Mouse (Mus musculus) G1E (cell line): Measurements from ENCODE around the gene Hyou1. TPM values are rescaled to one million over a fixed set of nuclear protein-coding genes. Genes with fewer than 3 reads are reported as not detected.
"Not testable (repeated sequence)": the region's sequence is repeated elsewhere in the genome, so short reads cannot be mapped to it uniquely, and the experiment has no call there.

Experiments
- ATAC-seq: 2 replicates; pipeline ENCODE4 v1.8.0; 2016; ENCODE audit warnings: mild to moderate bottlenecking; ENCODE audit not compliant: insufficient number of reproducible peaks, poor library complexity, low FRiP score, severe bottlenecking; ENCODE audit errors: extremely low read depth
- DNase-seq: peaks from one replicate; pipeline ENCODE4 v3.0.0; 2012; ENCODE audit warnings: low spot score
- H3K27me3 ChIP-seq: 2 replicates; pipeline ENCODE4 v1.6.1; 2012; ENCODE audit warnings: mild to moderate bottlenecking, low read length, inconsistent platforms; ENCODE audit not compliant: insufficient read depth
- H3K36me3 ChIP-seq: replicated peaks from 2 replicates; pipeline ENCODE3; 2012; ENCODE audit warnings: mild to moderate bottlenecking, inconsistent platforms
- H3K4me1 ChIP-seq: 2 replicates; pipeline ENCODE4 v1.6.1; 2012; ENCODE audit warnings: low read depth, low read length, inconsistent platforms, mixed read lengths; ENCODE audit not compliant: insufficient read depth
- H3K4me3 ChIP-seq: 2 replicates; pipeline ENCODE4 v1.5.1; 2012; ENCODE audit warnings: low read depth, mild to moderate bottlenecking, inconsistent platforms, low read length, moderate library complexity, mixed read lengths
- H3K9me3 ChIP-seq: replicated peaks from 2 replicates; pipeline ENCODE4 v1.6.1; 2012; ENCODE audit warnings: inconsistent platforms
- CTCF ChIP-seq: IDR thresholded peaks from 2 replicates; pipeline ENCODE4 v1.5.1; 2012; ENCODE audit warnings: low read depth, low read length, inconsistent platforms, mixed read lengths
- GATA1 ChIP-seq: IDR thresholded peaks from 2 replicates; pipeline ENCODE4 v1.6.1; 2012; ENCODE audit warnings: borderline replicate concordance, low read length, inconsistent platforms, mixed read lengths
- GATA2 ChIP-seq: IDR thresholded peaks from 2 replicates; pipeline ENCODE4 v1.6.1; 2012; ENCODE audit warnings: low read depth, low read length, inconsistent platforms, borderline replicate concordance
- POLR2AphosphoS5 ChIP-seq: IDR thresholded peaks from 2 replicates; pipeline ENCODE4 v1.6.1; 2012; ENCODE audit warnings: low read depth, low read length, inconsistent platforms; ENCODE audit not compliant: insufficient replicate concordance
- TAL1 ChIP-seq: conservative IDR thresholded peaks from 2 replicates; pipeline ENCODE4 v1.6.1; 2012; ENCODE audit warnings: low read depth, low read length, inconsistent platforms, mixed read lengths
- polyA plus RNA-seq: library from polyadenylated mRNA; stranded (reverse); fragments of >175 nt; gene quantifications from 2 replicates; pipeline ENCODE4 v1.2.3, GENCODE M21; 2012
- total RNA-seq, 2 experiments: library from RNA; stranded (forward) in 1 of 2; stranded (reverse) in 1 of 2; fragments of 200-1000 nt in 1 of 2; fragments of >200 nt in 1 of 2; fragmentation: Nextera tagmentation in 1 of 2; gene quantifications; 2 replicates each; pipeline ENCODE4 v1.2.3; 2014 to 2017

The Hyou1 gene
- total and polyA plus RNA-seq, 3 experiments, result 27.9 to 51.8 (median 36.6) TPM

GRCm38 (mm10) chr9:44351396-44351795 is 27.9 kb upstream of the Hyou1 start:
- no peaks in the 10 kb centered on the region for H3K27me3 ChIP-seq

GRCm38 (mm10) chr9:44352337-44352736 is 27.0 kb upstream of the Hyou1 start:
- TF ChIP-seq TAL1 (no peak), GATA1 (no peak), CTCF (no peak), POLR2AphosphoS5 (no peak), GATA2 (no peak)
- DNase-seq (no peak), ATAC-seq (no peak)
- H3K27me3 ChIP-seq, result no peaks in the 10 kb centered on the region
- H3K36me3 ChIP-seq, result peaks cover 94% of the 10 kb centered on the region
- no peak overlapping the region for H3K4me3 ChIP-seq
- H3K4me1 ChIP-seq, result peaks cover 24% of the 10 kb centered on the region
- no peaks in the 10 kb centered on the region for H3K9me3 ChIP-seq

More at GRCm38 (mm10) chr9:44351396-44351795, 27.9 kb upstream of the Hyou1 start:
- Histone ChIP-seq H3K4me1 (peaks cover 23% of the 10 kb centered on the region), H3K36me3 (peaks cover 96% of the 10 kb centered on the region), H3K9me3 (no peaks in the 10 kb centered on the region), H3K4me3 (no peak overlapping the region)
- DNase-seq, result no peak
- TF ChIP-seq GATA2 (no peak), TAL1 (no peak), CTCF (no peak), POLR2AphosphoS5 (no peak), GATA1 (no peak)
- no peak for ATAC-seq

- no peaks in the 10 kb centered on the region for H3K9me3 ChIP-seq
- peaks cover 23% of the 10 kb centered on the region for H3K4me1 ChIP-seq
- no peak for TF ChIP-seq GATA2
- no peak for TF ChIP-seq CTCF
- no peak for TF ChIP-seq POLR2AphosphoS5
- no peak for TF ChIP-seq GATA1
- no peak for TF ChIP-seq TAL1
- peaks cover 93% of the 10 kb centered on the region for H3K36me3 ChIP-seq
- no peak overlapping the region for H3K4me3 ChIP-seq
- no peaks in the 10 kb centered on the region for H3K27me3 ChIP-seq
- ATAC-seq (no peak), DNase-seq (no peak)
Observed at GRCm38 (mm10) chr9:44353142-44353541, 26.1 kb upstream of the Hyou1 start.

- peaks cover 74% of the 10 kb centered on the region for H3K36me3 ChIP-seq
- H3K4me3 ChIP-seq, result no peak overlapping the region
- H3K9me3 ChIP-seq, result no peaks in the 10 kb centered on the region
- TF ChIP-seq GATA2, result no peak
- TF ChIP-seq GATA1, result no peak
- TF ChIP-seq POLR2AphosphoS5, result no peak
- TF ChIP-seq TAL1, result no peak
- no peak; the same call in 1 of the 2 replicates for TF ChIP-seq CTCF
- H3K27me3 ChIP-seq, result no peaks in the 10 kb centered on the region
- DNase-seq, result peak; percentile 42
- H3K4me1 ChIP-seq, result peaks cover 38% of the 10 kb centered on the region
- no peak for ATAC-seq
Observed at GRCm38 (mm10) chr9:44357207-44357606, 22.1 kb upstream of the Hyou1 start.

GRCm38 (mm10) chr9:44361190-44361917 is 17.9 kb upstream of the Hyou1 start, which contains the start of gene Vps11:
Gene Vps11 (minus strand): TSS chr9:44361670.
- DNase-seq (peak; percentile 74), ATAC-seq (peak; percentile 82)
- Histone ChIP-seq H3K4me3 (peak within 1 kb of the TSS; percentile 89), H3K4me1 (peaks cover 25% of the 10 kb centered on the region), H3K36me3 (peaks cover 33% of the 10 kb centered on the region), H3K27me3 (no peaks in the 10 kb centered on the region), H3K9me3 (no peaks in the 10 kb centered on the region)
- no peak for TF ChIP-seq GATA2
- TF ChIP-seq TAL1, result no peak
- no peak for TF ChIP-seq CTCF
- TF ChIP-seq GATA1, result no peak
- TF ChIP-seq POLR2AphosphoS5, result no peak

GRCm38 (mm10) chr9:44361931-44362330 is 17.4 kb upstream of the Hyou1 start:
- Histone ChIP-seq H3K4me1 (peaks cover 24% of the 10 kb centered on the region), H3K4me3 (peak overlapping the region; percentile 89; the same call in 1 of the 2 replicates), H3K36me3 (peaks cover 27% of the 10 kb centered on the region)
- ATAC-seq, H3K9me3 ChIP-seq, H3K27me3 ChIP-seq, DNase-seq: not testable (repeated sequence)

- H3K4me3 ChIP-seq, result no peak overlapping the region
- DNase-seq (no peak), ATAC-seq (no peak)
- no peaks in the 10 kb centered on the region for H3K27me3 ChIP-seq
- TF ChIP-seq GATA1 (no peak), CTCF (no peak), POLR2AphosphoS5 (no peak), TAL1 (no peak), GATA2 (no peak)
- H3K4me1 ChIP-seq, result peaks cover 16% of the 10 kb centered on the region
- H3K36me3 ChIP-seq, result peaks cover 6% of the 10 kb centered on the region
- no peaks in the 10 kb centered on the region for H3K9me3 ChIP-seq
Observed at GRCm38 (mm10) chr9:44364480-44364879, 14.8 kb upstream of the Hyou1 start.
